Mouse (Mus musculus) urinary bladder, adult 2 months (tissue): ENCODE measurements around the gene Gm5788. TPM values are rescaled to one million over a fixed set of nuclear protein-coding genes. Genes with fewer than 3 reads are reported as not detected.
"Not testable (repeated sequence)": the region's sequence is repeated elsewhere in the genome, so short reads cannot be mapped to it uniquely, and the experiment has no call there.

Experiments used
- DNase-seq: peaks from one replicate; pipeline ENCODE4 v3.0.0; 2022; ENCODE audit warnings: low spot score
- polyA plus RNA-seq: library from polyadenylated mRNA; depleted of rRNA; stranded (reverse); fragments of >200 nt; gene quantifications from 2 replicates; pipeline ENCODE4 v1.2.3, GENCODE M21; 2012; rRNA removed

Gm5788 gene
- not detected in 2 replicates for polyA plus RNA-seq

DNA sequence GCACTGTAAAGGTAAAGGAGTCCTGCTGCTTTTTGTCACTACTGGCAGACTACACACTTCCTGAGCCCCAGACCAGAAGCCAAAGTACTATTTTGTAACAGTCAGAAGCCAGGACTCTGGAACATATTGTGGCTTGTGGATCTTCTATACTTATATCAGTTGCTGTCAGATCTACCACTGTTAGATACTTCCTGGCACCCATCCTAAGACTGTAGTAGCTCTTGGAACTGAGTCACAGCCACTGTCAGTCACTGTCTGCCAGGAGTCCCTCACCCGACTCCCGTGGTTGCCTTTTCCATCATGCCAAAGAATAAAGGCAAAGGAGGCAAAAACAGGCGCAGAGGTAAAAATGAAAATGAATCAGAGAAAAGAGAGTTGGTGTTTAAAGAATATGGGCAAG lies at the start of gene Gm5788:
Gm5788 (plus strand) TSS at position 301 of the 400 bp plus-strand sequence.
- DNase-seq = not testable (repeated sequence)

DNA sequence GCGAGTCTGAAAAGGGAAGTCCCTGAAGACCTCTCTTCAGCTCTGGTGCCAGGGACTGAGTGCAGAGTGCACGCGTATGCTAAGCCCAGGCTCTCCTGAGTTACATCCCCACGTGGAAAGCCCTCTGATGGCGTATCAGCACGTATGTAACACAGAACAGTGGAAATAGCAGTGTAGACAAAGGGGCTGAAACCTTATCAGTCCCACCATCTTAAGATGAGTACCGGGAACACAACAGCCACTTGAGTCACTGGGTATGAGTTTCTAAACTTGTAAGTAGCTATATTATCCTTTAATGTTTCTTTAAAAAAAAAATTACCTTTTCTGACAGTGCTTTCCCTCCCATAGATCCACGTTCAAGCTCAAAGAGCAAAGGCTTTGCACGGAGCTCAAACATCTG lies 45.1 kb upstream of the Gm5788 start:
- DNase-seq = no peak

DNA sequence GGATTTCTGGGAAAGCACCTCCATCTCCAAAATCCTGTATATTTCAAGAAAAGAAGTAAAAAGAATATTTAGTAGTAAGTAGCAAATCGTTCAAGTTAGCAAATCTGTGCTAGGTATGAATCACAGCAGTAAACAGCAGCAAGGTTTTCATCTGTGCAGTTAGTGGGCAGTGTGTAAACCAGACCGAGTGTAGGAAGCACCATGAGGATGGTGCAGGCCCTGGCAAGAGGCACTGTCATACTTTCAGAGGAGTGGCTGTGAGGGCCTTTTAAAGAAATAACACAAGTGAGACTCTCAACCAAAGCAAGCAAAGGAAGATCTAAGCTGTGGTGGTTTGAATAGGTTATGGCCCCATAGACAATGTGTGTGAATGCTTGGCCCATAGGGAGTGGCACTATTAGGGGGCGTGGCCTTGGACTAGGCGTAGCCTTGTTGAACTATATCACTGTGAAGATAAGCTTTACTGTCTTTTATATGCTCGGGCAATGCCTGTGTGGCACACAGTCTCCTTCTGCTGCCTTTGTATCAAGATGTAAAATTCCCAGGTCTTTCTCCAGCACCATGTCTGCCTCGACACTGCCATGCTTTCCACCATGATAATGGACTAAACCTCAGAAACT lies 29.7 kb upstream of the Gm5788 start:
- no peak for DNase-seq

DNA sequence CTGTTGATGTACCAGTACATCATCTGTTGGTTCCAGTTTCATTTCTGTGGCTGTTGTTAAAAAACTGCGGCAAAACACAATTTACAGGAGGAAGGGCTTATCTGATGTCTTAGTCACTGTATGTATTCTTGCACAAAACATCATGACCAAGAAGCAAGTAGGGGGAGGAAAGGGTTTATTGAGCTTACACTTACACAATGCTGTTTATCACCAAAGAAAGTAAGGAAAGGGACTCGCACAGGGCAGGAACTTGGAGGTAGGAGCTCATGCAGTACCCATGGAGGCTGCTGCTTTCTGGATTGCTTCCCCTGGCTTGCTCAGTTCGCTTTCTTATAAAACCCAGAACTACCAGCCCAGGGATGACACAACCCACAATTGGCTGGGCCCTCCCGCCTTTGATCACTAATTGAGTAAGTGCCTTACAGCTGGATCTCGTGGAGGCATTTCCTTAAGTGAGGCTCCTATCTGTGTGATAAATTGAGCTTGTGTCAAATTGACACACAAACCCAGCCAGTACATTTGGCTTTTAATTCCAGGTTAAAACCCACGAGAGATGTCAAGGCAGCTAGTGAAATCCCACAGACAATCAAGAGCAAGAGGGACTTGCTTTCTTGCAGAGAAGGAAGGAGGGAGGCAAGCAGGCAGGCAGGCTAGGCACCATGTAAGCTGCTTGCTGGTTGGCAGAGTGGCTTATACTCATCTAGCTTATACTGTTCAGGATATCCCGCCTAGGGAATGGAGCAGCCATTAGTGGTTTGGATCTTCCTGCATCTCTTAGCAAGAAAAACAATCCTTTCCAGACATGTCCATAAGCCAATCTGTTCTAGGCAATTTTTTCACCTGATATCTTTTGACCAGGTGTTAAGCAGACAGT lies 24.0 kb upstream of the Gm5788 start:
- DNase-seq = no peak

DNA sequence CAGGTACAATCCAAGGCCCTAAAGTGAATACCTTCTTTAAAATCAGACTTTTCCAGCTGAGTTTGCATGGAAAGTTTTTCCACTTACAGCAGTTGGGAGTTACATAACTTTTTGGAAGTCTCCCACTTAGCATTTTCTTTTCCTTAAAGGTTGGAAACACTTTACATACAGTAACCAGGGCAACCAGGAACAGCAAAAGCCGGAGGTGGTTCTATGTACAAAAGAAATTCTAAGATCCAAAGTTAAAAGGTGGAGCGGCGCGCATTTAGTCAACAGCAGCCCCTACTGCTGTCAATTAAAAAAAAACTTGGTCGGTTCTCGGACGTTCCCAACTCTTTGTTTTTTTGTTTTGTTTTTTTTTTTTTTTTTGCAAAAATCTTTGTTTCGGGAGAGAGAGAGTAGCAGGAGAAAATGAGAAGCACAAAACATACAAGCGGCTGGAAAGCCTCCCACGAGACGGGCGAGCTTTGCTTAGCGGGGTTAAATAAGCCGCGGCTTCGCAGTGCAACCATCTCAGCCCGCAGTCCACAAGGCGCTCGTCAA lies 23.0 kb upstream of the Gm5788 start:
- no peak for DNase-seq

DNA sequence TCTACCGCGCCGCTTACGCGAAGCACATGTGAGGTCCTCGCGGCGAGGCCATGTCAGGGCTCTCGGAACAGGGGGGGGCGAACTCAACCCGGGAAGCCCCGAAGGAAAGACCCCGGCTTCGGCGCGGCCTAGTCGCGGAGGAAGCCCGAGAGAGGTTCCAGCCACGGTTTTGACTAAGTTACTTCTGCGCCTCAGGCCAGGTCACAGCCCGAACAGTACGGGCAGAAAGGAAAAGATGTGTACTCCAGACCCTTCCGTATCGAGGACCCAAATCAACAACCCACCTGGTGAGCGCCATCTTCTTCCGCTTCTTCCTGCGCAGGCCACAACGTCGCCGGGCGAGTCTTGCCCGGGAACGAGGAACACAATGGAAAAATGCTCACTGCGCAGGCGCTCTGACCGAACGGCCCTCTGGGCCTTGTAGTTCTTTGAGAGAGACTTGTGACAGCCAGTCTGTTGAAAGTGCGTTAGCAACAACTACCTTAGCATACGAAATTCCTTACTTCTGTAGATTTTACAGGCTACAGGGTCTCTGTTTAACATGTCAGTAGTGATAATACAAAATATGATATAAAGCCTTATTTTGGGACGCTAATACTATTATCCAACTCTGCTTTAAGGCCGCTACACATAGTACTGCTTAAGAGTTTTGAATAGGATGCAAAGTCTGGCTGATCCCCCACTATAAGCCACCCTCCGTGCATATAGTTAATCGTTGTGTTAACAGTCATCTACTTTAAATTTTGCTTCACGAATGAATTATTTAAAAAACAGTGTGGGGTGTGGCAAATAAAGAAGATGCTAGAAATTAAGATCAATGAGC lies 22.3 kb upstream of the Gm5788 start, which contains the start of gene Snw1:
Snw1 (minus strand) TSS at position 311 of the 823 bp plus-strand sequence.
- peak; percentile 79 for DNase-seq

DNA sequence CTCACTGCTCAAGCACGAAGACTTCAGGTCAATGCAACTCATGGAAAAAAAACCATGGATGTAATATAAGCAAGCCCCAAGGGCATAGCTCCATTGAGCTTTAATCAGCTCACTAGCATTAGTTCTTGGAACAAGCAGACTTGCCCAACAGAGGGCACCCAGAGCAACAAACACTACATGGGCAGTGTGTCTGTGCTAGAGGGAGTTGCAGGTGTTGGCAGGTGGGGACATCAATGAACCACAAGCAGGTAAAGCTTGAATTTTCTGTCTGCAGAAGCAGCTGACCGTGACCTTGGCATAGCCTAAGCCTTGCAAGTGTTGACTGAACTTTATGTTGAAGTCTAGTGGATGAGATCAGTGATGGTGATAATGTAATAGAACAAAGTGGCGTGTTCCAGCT lies 19.8 kb upstream of the Gm5788 start:
- DNase-seq = no peak

DNA sequence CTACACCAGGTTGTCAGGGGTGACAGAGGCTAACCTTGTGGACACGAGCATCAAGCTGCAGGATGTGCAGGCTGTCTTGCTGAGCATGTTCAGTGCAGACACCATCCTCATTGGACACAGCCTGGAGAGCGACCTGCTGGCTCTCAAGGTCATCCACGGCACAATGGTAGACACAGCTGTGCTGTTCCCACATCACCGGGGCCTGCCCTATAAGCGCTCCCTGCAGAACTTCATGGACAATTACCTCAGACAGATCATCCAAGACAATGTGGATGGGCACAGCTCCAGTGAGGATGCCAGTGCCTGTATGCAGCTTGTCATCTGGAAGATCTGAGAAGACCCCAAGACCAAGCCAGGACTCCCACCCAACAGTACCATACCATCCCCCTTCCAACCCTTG lies 12.0 kb upstream of the Gm5788 start:
- DNase-seq = not testable (repeated sequence)

DNA sequence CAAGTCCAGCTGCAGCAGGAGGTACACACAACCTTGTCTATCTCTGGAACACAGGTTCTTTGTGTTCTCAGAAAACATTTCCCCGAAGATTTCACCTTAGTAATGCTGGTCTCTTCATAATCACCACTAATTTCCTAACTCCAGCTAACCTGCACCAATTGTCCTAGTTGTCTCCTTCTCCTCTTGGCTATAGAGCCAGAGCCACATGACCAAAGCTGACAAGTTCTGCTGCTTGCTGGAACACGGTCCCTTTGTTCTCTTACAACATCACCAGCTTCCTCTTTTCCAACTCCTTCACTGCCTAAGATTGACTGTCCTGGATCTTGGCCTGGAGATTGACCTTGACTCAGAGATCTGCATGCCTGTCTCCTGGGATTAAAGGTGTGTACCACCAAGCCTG lies 5.8 kb upstream of the Gm5788 start:
- DNase-seq = not testable (repeated sequence)

DNA sequence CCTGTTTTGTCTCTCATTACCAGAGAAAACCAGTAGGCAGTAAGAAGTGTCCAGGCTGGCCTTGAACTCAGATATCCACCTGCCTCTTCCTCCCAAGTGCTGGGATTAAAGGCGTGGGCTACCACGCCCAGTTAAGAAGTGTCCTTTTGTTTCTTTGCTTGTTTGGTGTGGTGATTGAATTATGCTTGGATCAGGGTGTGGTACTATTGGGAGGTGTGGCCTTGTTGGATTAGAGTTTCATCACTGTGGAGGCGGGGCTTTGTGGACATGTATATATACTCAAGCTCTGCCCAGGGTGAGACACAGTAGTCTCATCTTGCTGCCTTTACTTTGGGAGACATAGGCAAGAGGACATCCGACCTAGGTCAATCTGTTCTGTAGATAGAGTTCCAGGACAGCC lies 19.5 kb downstream of the Gm5788 start, which contains the start of gene Gm8300:
Gm8300 (plus strand) TSS at position 301 of the 400 bp plus-strand sequence.
- not testable (repeated sequence) for DNase-seq

DNA sequence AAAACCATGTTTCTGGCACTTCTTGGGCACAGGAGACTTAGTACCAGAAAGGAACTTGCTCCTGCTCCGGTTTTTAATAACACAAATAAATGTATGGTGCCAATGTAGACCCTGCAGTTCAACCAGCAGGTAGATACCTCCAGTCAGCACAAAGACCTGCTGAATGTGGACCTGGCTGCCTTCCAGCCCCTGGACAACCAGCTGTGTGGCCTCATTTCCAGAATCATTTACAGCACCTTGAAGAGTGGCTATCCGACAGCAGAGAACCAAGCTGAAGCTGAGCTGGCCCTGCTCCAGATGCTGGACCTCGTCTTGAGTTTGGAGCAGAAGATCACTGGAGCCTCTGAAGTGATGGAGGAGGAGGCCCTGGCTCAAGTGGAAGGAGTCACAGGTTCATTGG lies 25.1 kb downstream of the Gm5788 start:
- DNase-seq = not testable (repeated sequence)

DNA sequence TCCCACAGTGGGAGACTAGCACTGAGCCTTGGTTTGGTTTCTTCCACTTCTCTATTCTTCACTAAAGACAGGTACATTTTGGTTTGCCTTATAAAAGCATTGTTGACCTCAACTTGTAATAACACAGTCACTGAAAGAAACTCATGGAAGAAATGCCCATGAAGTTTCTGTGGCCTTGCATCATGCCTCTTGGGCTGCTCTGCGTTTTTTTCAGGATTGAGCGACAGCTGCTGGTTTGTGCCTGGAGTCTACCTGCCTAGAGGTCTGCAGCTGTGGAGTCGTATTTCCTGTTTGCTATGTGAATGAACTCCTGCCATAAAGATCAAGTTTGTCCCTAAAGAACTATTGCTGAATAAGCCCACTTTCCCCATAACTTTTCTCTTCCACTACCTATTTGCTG lies 49.4 kb downstream of the Gm5788 start:
- DNase-seq = no peak

Other genes with a start within 250 kb of the Gm5788 start
- gene Vipas39, start 228.5 kb upstream of the Gm5788 start, polyA plus RNA-seq = 37.7 and 39.7 TPM in 2 replicates
- gene Ahsa1, start 228.2 kb upstream of the Gm5788 start, polyA plus RNA-seq = 165 and 175 TPM in 2 replicates
- gene Ism2, start 195.0 kb upstream of the Gm5788 start, polyA plus RNA-seq = 0.26 and 0.44 TPM in 2 replicates
- gene Sptlc2, start 106.4 kb upstream of the Gm5788 start, polyA plus RNA-seq = 52.8 and 58.6 TPM in 2 replicates
- gene Slirp, start 50.8 kb upstream of the Gm5788 start, polyA plus RNA-seq = 64.4 and 92.3 TPM in 2 replicates
- gene Alkbh1, start 50.7 kb upstream of the Gm5788 start, polyA plus RNA-seq = 18.1 and 23.0 TPM in 2 replicates
- gene Snw1, start 22.4 kb upstream of the Gm5788 start, polyA plus RNA-seq = 52.6 and 53.9 TPM in 2 replicates
- gene Gm8300, start 19.6 kb downstream of the Gm5788 start, polyA plus RNA-seq = not detected in 2 replicates
- gene Oog1, start 108.0 kb downstream of the Gm5788 start, polyA plus RNA-seq = not detected in 2 replicates
- gene Gm4027, start 124.1 kb downstream of the Gm5788 start, polyA plus RNA-seq = not detected in 2 replicates
- gene Gm16381, start 149.9 kb downstream of the Gm5788 start, polyA plus RNA-seq = not detected in 2 replicates